ENCODE assay signal across 9 mouse cellular contexts in genomic region chr2:165153006-165153405, GRCm38 (mm10).
DNase-seq lines count a peak whose midpoint lies in the region; ATAC-seq lines count a peak whose summit lies in the region.
"Had no signal": no experiment of that assay in that cellular context is flagged by ENCODE, and none has a peak within 500 bp of the region (broad histone marks: within the 10 kb centered on the region; RNA-seq: fewer than 3 reads in every experiment).

No protein-coding gene starts in this region.

- H3K27me3 ChIP-seq in midbrain, embryonic 16.5 days (ENCODE audit: control insufficient read depth, insufficient read depth, low read depth, low read length), result no peaks in the 10 kb centered on the region
- H3K27me3 ChIP-seq in midbrain, embryonic 15.5 days (replicated peaks), result no peaks in the 10 kb centered on the region

- ATAC-seq in midbrain, embryonic 16.5 days, result 0 out of 2 replicates have a peak, but pooled peaks have one; percentile 30
- ATAC-seq in midbrain, embryonic 15.5 days (replicated peaks), result no peak

- no peak overlapping the region for H3K4me3 ChIP-seq in midbrain, embryonic 16.5 days (ENCODE audit: low read depth, low read length)
- H3K4me3 ChIP-seq in midbrain, embryonic 15.5 days, result no peak overlapping the region
- H3K4me3 ChIP-seq: hindbrain, embryonic 10.5 days; limb, embryonic 12.5 days had no signal

- H3K36me3 ChIP-seq in midbrain, embryonic 16.5 days (ENCODE audit: control insufficient read depth, insufficient read depth, low read length), result no peaks in the 10 kb centered on the region
- H3K36me3 ChIP-seq in midbrain, embryonic 15.5 days (replicated peaks), result no peaks in the 10 kb centered on the region
- H3K36me3 ChIP-seq: hindbrain, embryonic 10.5 days; limb, embryonic 12.5 days had no signal

- no peak overlapping the region for H3K27ac ChIP-seq in midbrain, embryonic 16.5 days (ENCODE audit: low read length)
- H3K27ac ChIP-seq in midbrain, embryonic 15.5 days, result no peak overlapping the region
- H3K27ac ChIP-seq: hindbrain, embryonic 10.5 days; limb, embryonic 12.5 days had no signal

- 0 out of 2 replicates have a peak overlapping the region, but pooled peaks have one; percentile 8 for H3K9ac ChIP-seq in midbrain, embryonic 16.5 days (ENCODE audit: low read depth, low read length)
- H3K9ac ChIP-seq in midbrain, embryonic 15.5 days, result no peak overlapping the region
- H3K9ac ChIP-seq: limb, embryonic 12.5 days had no signal

- no peaks in the 10 kb centered on the region for H3K9me3 ChIP-seq in midbrain, embryonic 16.5 days (replicated peaks; ENCODE audit: control insufficient read depth, low read length, poor library complexity, severe bottlenecking)
- no peaks in the 10 kb centered on the region for H3K9me3 ChIP-seq in midbrain, embryonic 15.5 days
- H3K9me3 ChIP-seq: hindbrain, embryonic 10.5 days; limb, embryonic 12.5 days had no signal

- H3K4me1 ChIP-seq in midbrain, embryonic 16.5 days (ENCODE audit: control insufficient read depth, insufficient read depth, low read length), result peaks cover 8% of the 10 kb centered on the region; the same call in 1 of the 2 replicates
- peaks cover 31% of the 10 kb centered on the region for H3K4me1 ChIP-seq in midbrain, embryonic 15.5 days

- 38% methylated on average over 12 of the region's 12 CpGs for WGBS in midbrain, embryonic 16.5 days
- WGBS in midbrain, embryonic 15.5 days, result 38% methylated on average over 12 of the region's 12 CpGs

- peak; percentile 55 to 81 for DNase-seq in frontal cortex, postnatal 36 days (ENCODE audit: low spot score in 2 of 2)
- peak; percentile 69 for DNase-seq in heart, postnatal 4 days
- DNase-seq in telencephalon, adult 2 months (ENCODE audit: low read depth, low spot score), result peak; percentile 65
- no peak for DNase-seq in kidney, adult 8-10 months
- no peak for DNase-seq in ovary, adult 18-20 months (ENCODE audit: low spot score)

- no peak overlapping the region for H3K4me2 ChIP-seq in midbrain, embryonic 16.5 days (ENCODE audit: low read length)
- H3K4me2 ChIP-seq in midbrain, embryonic 15.5 days, result no peak overlapping the region
- H3K4me2 ChIP-seq: limb, embryonic 12.5 days had no signal

Comparison
In these comparisons a context has a peak if more than half of its experiments do, and no peak if none do; other contexts are left out.
1. DNase-seq: peak in frontal cortex, postnatal 36 days (2 of 2), heart, postnatal 4 days (single experiment) and telencephalon, adult 2 months (single experiment); none in kidney, adult 8-10 months (0 of 2) and ovary, adult 18-20 months (single experiment).